Mouse (Mus musculus) T-cell, adult 2 months (primary cell): ENCODE measurements around the gene Spdye4b.

Experiments
- DNase-seq: peaks from one replicate; pipeline ENCODE4 v3.0.0; 2022; ENCODE audit warnings: low spot score

Gene Spdye4b

GRCm38 (mm10) chr5:143220996-143221395, 40.2 kb downstream of the Spdye4b start:
- DNase-seq: no peak

- no peak for DNase-seq
Measured at GRCm38 (mm10) chr5:143222287-143222686, 41.5 kb downstream of the Spdye4b start.

DNA sequence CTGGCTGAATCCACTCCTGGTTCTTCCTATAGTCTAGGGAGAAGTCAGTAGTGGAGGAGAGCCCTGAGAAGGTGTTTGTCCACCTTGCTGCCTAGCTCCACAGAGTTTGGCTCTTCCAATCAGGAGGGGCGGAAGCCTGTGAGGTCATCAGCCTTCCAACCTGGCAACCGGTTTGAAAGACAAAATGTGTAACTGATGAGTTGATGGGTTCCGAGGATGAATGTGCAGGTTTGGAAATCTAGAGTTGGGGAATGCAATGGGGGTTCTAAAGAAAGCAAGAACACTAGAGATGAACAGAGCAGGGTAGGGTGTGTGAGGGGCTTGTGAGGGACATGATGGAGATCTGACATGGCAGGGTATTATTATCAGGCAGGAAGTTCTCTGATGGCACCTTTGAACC, 46.0 kb downstream of the Spdye4b start, which contains the start of gene Spdye4a:
Gene Spdye4a, minus strand, starts transcription at position 101 of the 400 bp plus-strand sequence.
- DNase-seq: no peak

GRCm38 (mm10) chr5:143235028-143235693, 54.3 kb downstream of the Spdye4b start, which contains the start of gene Zfp12:
Gene Zfp12 (plus strand): TSS chr5:143235163.
- peak; percentile 92 for DNase-seq

DNA sequence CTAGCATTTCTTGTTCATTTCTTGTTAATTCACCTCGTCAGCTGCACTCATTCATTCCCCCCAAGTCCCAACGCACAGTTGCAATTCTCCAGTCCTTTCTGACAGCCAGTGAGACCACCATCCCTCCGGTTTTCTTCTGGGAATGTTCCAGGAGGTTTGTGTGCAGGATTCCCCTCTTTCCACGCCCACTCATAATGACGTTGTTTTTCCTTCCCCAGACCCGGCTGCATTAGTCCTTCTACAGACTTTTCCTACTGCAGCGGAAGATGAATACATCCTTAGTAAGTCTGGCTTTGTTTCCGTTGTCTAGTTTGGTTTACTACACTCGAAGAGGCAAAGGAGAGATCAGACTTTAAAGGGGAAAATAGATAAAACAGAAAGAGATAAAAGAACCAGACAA, 55.2 kb downstream of the Spdye4b start:
- no peak for DNase-seq

DNA sequence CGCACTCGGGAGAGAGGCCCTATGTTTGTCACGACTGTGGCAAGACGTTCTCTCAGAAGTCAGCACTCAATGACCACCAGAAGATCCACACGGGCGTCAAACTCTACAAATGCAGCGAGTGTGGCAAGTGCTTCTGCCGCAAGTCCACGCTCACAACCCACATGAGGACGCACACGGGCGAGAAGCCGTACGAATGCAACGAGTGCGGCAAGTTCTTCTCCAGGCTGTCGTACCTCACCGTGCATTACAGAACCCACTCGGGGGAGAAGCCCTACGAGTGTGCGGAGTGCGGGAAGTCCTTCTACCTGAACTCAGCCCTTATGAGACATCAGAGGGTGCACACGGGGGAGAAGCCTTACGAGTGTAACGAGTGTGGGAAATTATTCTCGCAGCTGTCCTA, 64.1 kb downstream of the Spdye4b start:
- no peak for DNase-seq

DNA sequence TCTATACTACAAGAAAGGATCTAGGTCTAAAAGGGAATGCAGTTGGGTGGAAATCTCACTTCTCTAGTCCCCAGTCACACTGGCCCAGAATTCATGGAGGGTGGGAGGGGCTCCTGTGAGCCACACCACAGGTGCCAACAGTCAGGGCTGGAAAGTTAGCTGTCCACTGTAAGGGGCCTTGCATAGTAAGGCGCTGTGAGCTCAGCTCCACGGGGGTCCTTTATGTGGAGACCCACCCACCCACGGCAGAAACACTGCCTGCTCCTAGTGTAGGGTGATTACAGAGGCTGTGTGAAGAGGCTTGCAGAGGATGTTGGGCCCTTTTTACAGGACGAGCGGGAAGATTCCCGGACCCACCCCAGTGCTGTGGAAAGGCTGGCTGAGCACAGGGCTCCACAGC, 71.2 kb downstream of the Spdye4b start:
- no peak for DNase-seq

DNA sequence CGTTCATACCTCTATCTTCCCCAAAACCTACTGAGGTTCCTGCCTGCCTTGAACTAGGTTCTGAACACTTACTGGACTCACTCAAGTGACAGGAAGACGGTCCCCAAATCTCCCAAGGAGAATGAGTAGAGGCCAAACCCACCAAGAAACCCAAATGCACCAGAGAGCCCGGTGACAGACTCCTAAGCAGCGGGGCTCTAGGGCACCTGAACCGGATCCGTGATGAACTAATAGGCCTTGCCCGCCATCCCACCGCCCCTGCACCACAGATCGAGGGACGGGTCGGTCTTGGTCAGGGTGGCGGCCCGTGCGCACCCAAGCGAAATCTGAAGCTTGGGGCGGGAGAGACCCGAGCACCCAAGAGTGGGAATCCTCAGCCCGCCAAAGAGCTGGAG, 72.0 kb downstream of the Spdye4b start:
- no peak for DNase-seq

- no peak for DNase-seq
Measured at GRCm38 (mm10) chr5:143253186-143253880, 72.5 kb downstream of the Spdye4b start.

DNA sequence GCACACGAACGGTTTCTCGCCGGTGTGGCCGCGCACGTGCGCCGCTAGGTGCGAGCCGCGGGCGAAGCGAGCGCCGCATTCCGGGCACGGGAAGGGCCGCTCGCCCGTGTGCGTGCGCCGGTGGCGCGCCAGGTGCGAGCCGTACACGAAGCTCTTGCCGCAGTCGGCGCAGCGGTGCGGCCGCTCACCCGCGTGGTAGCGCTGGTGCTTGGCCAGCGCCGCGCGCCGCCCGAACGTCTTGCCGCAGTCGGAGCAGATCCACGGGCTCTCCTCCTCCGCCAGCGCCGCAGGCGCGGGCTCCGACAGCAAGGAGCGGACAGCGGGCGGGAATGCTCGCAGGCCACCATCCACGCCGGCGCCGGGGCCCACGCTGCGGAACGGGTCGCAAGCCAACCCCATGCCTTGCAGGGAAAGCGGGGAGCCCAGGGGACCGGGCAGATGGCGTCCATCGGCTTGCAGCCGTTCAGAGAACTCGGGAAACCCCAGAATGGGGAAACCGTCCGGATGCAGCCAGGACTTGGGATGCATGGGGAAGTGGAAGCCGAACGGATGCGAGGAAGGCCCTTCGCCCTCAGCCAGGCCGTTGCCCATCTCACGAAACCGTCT, 73.2 kb downstream of the Spdye4b start:
- no peak for DNase-seq
